Mouse (Mus musculus): Measurements from ENCODE around the gene Rcsd1. TPM values are rescaled to one million over a fixed set of nuclear protein-coding genes. Genes with fewer than 3 reads are reported as not detected.

Gene Rcsd1
- 100 to 1,000 TPM in 13 of 26 experiments, 10 to 100 TPM in 13; 33.2 to 495 (median 91.1) TPM for total RNA-seq (2018; cell fraction: chromatin; rRNA removed)
- 100 to 1,000 TPM in 2 of 26 experiments, 10 to 100 TPM in 24; 28.4 to 135 (median 32.6) TPM for total RNA-seq (2018; cell fraction: cytosol; rRNA removed)
- total RNA-seq (2018; cell fraction: nucleus; rRNA removed) = 100 to 1,000 TPM in 13 of 26 experiments, 10 to 100 TPM in 13; 41.9 to 410 (median 106) TPM
- 32.5 to 46.6 TPM (median 34.4 TPM) in 3 replicates for polyA plus RNA-seq (2018)

DNA sequence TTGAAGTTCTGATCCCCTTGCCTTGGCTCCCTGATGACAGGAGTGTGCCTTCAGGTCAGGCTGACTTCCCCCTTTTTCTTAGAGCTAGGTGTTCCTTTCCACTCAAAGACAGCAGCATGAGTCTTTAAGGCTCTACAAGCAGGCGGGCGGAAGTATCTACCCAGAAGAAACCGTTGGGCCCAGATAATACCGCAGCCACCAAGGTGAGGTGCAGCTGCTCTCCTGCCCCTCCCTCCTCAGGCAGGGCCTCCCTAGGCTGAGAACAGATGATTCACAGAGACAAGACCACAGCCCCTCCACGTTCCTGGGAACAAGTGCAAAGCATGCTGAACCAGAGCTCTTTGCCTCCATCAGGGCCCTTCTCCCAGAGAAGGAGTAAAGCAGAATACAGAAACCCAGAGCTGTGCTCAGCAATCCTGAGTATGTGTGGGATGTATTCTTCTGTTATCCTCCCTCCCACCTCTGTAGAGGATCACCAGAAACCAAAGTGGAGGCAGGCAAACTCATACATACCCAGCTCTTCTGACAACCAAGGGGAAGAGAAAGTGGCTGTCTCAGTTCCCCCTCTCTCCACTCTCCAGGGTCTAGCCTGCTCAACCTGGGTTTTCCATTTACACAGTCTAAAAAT, at the start of gene Rcsd1:
Gene Rcsd1 (minus strand): TSS at position 129 of the 628 bp plus-strand sequence.
- WGBS (ENCODE audit: missing documents) = 46% methylated on average over 5 of the region's 5 CpGs
- no peak within 1 kb of the TSS for H3K27ac ChIP-seq
- 0 out of 2 replicates have a peak within 1 kb of the TSS, but pooled peaks have one; percentile 71 for H3K4me3 ChIP-seq (ENCODE audit: inconsistent target)
- no peaks in the 10 kb centered on the region for H3K36me3 ChIP-seq (ENCODE audit: inconsistent target)
- peaks cover 34% of the 10 kb centered on the region for H3K79me2 ChIP-seq (ENCODE audit: inconsistent target)

DNA sequence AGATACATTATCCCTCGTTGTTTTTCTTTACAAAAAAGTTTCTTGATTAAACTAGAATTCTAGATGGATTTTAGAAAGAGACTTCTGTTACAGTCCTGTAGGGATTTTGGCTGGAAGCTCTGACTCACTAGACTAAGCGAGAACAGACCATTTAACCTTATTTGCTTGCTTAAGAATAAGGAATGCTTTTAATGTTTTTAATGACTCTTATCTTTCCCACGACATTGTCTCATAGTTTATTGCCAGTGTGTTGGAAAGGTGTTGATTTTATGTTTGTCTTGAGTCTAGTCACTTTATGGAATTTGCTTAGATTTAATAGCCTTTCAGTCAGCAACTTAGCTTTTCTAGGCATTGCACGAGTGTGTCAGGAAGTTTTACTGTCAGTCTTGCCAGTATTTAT, 45.6 kb upstream of the Rcsd1 start:
- 85% methylated on average over 3 of the region's 4 CpGs for WGBS (ENCODE audit: missing documents)

DNA sequence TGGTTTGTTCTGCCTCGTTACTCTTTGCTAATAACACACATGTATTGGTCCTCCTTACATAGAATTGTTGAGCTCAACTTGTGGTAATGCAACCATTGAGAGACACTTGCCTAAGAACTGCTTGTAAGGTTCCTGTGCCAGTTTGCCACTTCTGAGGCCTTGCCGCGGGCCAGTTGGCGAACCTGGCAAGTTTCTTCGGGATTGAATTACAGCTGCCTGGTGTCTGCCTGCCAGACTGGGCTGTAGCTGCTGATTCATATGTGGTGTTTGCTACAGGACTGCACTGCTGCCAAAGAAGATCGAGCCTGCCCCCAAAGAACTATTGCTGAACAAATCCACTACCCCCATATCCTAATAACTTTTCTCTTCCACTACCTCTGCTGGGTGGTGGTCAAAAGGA, 44.6 kb upstream of the Rcsd1 start:
- Histone ChIP-seq H3K4me3 (ENCODE audit: inconsistent target) (no peak overlapping the region), H3K27ac (no peak overlapping the region), H3K36me3 (ENCODE audit: inconsistent target) (no peaks in the 10 kb centered on the region), H3K79me2 (ENCODE audit: inconsistent target) (no peaks in the 10 kb centered on the region)
- 97% methylated on average over 6 of the region's 6 CpGs for WGBS (ENCODE audit: missing documents)

More for the DNA sequence above, 45.6 kb upstream of the Rcsd1 start:
- Histone ChIP-seq H3K79me2 (ENCODE audit: inconsistent target) (no peaks in the 10 kb centered on the region), H3K36me3 (ENCODE audit: inconsistent target) (no peaks in the 10 kb centered on the region), H3K4me3 (ENCODE audit: inconsistent target) (no peak overlapping the region), H3K27ac (no peak overlapping the region)

DNA sequence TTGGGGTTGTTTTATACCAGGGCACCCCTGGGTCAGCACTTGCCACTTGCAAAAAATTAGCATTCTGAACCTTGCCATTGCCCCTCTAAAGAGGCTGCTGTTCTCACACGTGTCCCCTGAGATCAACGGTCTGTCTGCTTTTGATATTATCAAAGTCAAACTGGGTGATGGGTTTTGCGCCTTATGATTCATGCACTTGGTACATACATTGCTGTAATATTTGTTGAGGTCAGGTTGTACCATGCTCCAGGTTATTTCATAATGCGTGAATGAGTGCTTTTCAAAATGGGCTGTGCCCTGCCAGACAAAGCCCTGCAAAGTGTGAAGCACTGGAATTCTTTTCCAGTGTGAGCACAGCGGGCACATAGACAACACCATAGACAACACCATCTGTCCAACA, 42.3 kb upstream of the Rcsd1 start:
- Histone ChIP-seq H3K79me2 (ENCODE audit: inconsistent target) (no peaks in the 10 kb centered on the region), H3K27ac (no peak overlapping the region), H3K36me3 (ENCODE audit: inconsistent target) (no peaks in the 10 kb centered on the region), H3K4me3 (ENCODE audit: inconsistent target) (no peak overlapping the region)
- WGBS (ENCODE audit: missing documents) = 96% methylated on average over 5 of the region's 5 CpGs

GRCm38 (mm10) chr1:165751142-165751541, 41.6 kb upstream of the Rcsd1 start:
- no peak overlapping the region for H3K27ac ChIP-seq
- H3K79me2 ChIP-seq (ENCODE audit: inconsistent target) = no peaks in the 10 kb centered on the region
- no peak overlapping the region for H3K4me3 ChIP-seq (ENCODE audit: inconsistent target)
- H3K36me3 ChIP-seq (ENCODE audit: inconsistent target) = no peaks in the 10 kb centered on the region

GRCm38 (mm10) chr1:165748053-165748452, 38.5 kb upstream of the Rcsd1 start:
- no peak overlapping the region for H3K27ac ChIP-seq
- H3K36me3 ChIP-seq (ENCODE audit: inconsistent target) = no peaks in the 10 kb centered on the region
- 65% methylated on average over 11 of the region's 11 CpGs for WGBS (ENCODE audit: missing documents)
- H3K4me3 ChIP-seq (ENCODE audit: inconsistent target) = no peak overlapping the region
- no peaks in the 10 kb centered on the region for H3K79me2 ChIP-seq (ENCODE audit: inconsistent target)

DNA sequence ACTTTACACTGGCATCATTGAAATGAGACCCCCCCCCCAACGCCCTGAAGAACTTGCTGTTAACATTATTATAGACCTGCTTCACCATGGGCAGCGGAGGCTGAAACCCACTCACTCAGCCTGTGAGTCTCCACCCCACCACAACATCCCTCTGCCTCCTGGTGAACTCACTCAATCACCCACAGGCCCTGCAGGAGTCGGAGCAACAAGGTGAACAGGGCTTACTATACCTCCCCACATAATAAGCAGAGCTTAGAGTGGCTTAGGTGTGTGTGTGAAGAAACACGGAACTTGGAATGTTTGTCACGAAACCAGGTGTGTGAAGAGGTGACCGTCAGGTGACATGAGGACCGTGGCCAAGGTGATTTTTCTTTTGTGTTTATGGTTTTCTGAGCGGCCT, 32.4 kb upstream of the Rcsd1 start:
- WGBS (ENCODE audit: missing documents) = 99% methylated on average over 8 of the region's 8 CpGs
- Histone ChIP-seq H3K79me2 (ENCODE audit: inconsistent target) (no peaks in the 10 kb centered on the region), H3K36me3 (ENCODE audit: inconsistent target) (no peaks in the 10 kb centered on the region), H3K27ac (no peak overlapping the region), H3K4me3 (ENCODE audit: inconsistent target) (no peak overlapping the region)

DNA sequence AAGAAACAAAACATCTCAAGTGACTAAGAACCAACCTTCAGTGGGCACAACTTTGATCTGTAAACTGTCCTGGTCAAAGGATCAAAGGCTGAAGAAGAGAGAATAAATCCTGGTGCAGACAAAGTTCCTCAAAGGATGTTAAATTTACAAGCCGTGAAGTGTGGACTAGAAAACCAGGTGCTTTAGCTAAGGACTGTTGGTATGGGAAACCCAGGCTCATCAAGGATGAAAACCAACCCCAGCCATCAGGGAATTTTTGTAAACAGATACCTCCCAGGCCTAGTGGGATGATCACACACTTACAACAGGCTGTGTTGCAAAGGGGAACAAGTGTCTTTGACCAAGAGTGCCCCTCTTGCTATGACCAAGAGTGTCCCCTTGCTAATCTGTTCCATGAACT, 29.4 kb upstream of the Rcsd1 start:
- WGBS (ENCODE audit: missing documents) = 100% methylated on average over 1 of the region's 1 CpGs
- no peak overlapping the region for H3K27ac ChIP-seq
- no peaks in the 10 kb centered on the region for H3K79me2 ChIP-seq (ENCODE audit: inconsistent target)
- H3K4me3 ChIP-seq (ENCODE audit: inconsistent target) = no peak overlapping the region
- H3K36me3 ChIP-seq (ENCODE audit: inconsistent target) = no peaks in the 10 kb centered on the region

DNA sequence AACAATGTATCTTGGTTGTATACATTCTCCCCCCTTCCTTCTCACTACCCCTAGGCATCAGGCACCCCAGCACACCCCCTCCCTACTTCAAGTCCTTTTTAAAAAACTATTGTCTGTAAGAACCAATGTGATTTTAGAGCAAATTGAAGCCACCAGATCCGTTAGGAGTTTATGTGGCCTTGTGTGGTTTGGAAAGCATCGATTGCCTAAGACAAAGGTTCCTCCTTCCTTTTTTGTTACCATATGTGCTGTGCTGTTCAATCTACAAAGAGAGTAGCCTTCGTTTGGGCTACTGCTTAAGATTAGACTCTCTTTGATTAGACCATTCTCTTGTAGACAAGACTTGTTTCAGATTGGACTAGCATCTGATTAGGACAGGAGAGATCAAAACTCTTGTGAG, 28.3 kb upstream of the Rcsd1 start:
- 0% methylated on average over 3 of the region's 3 CpGs for WGBS (ENCODE audit: missing documents)
- Histone ChIP-seq H3K27ac (peak overlapping the region; percentile 65), H3K36me3 (ENCODE audit: inconsistent target) (no peaks in the 10 kb centered on the region)

DNA sequence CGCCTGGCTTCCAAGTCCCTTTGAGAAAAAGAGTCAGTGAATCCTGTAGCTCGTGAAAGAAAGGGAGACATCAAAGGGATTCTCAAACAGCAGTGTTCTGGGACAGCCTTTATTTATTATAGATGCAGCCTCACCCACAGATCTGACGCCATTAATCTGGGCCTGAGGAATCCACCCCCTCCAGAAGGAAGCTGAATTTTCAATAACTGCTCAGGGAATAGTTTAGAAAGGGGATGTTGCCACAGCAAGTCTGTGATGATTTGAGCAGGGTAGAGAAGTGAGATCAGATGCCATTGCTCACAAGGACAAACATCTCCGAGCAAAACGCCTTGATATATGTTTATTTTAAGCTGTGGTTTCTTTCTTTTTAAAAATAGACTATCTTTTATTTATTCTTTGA, 27.9 kb upstream of the Rcsd1 start:
- WGBS (ENCODE audit: missing documents) = 35% methylated on average over 5 of the region's 5 CpGs
- Histone ChIP-seq H3K27ac (peak overlapping the region; percentile 65), H3K36me3 (ENCODE audit: inconsistent target) (no peaks in the 10 kb centered on the region), H3K79me2 (ENCODE audit: inconsistent target) (no peaks in the 10 kb centered on the region), H3K4me3 (ENCODE audit: inconsistent target) (no peak overlapping the region)

More for the DNA sequence above, 28.3 kb upstream of the Rcsd1 start:
- Histone ChIP-seq H3K4me3 (ENCODE audit: inconsistent target) (no peak overlapping the region), H3K79me2 (ENCODE audit: inconsistent target) (no peaks in the 10 kb centered on the region)

GRCm38 (mm10) chr1:165735826-165736818, 26.6 kb upstream of the Rcsd1 start:
- H3K27ac ChIP-seq = no peak overlapping the region
- H3K4me3 ChIP-seq (ENCODE audit: inconsistent target) = no peak overlapping the region
- no peaks in the 10 kb centered on the region for H3K36me3 ChIP-seq (ENCODE audit: inconsistent target)
- WGBS (ENCODE audit: missing documents) = 25% methylated on average over 19 of the region's 20 CpGs
- no peaks in the 10 kb centered on the region for H3K79me2 ChIP-seq (ENCODE audit: inconsistent target)

DNA sequence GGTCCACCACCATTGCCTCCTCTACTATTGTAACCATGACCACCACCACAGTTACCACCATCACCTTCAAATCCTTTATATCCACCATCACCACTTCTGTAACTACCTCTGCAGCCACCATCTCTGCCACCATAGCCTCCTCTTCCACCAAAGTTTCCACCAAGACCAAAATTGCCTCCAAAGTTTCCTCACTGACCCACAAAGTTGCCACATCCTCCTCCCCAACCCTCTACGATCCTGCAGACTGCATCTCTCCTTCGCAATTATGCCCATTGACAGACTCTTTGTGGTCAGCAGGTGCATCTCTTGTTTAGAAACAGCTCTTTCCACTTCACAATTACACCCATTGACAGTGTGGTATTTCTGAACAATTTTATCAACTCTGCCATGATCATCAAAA, 25.3 kb upstream of the Rcsd1 start:
- H3K36me3 ChIP-seq (ENCODE audit: inconsistent target) = no peaks in the 10 kb centered on the region
- no peak overlapping the region for H3K4me3 ChIP-seq (ENCODE audit: inconsistent target)
- 34% methylated on average over 2 of the region's 2 CpGs for WGBS (ENCODE audit: missing documents)
- no peaks in the 10 kb centered on the region for H3K79me2 ChIP-seq (ENCODE audit: inconsistent target)
- no peak overlapping the region for H3K27ac ChIP-seq

- H3K27ac ChIP-seq = no peak overlapping the region
- no peaks in the 10 kb centered on the region for H3K36me3 ChIP-seq (ENCODE audit: inconsistent target)
- WGBS (ENCODE audit: missing documents) = 83% methylated on average over 6 of the region's 6 CpGs
These were observed 22.0 kb upstream of the Rcsd1 start for GRCm38 (mm10) chr1:165731553-165731952.

DNA sequence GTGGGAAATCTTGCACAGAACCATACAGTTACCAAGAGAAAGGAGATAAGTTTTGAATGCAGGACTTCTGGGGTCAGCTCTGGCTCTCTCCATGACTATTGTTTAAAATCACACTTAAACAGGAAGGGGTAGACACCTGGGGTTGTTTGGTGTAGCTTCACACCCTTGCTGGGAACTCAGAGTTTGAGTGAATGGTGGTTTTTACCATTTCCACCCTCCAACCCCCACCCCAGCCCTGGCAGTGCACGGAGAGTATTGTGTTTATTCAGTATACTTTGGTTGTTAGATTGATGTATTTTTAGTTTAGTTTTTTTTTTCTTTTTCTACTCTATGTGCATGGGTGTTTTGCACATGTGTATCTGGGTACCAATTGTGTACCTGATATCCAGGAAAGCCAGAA, 20.6 kb upstream of the Rcsd1 start:
- Histone ChIP-seq H3K79me2 (ENCODE audit: inconsistent target) (no peaks in the 10 kb centered on the region), H3K36me3 (ENCODE audit: inconsistent target) (no peaks in the 10 kb centered on the region), H3K4me3 (ENCODE audit: inconsistent target) (no peak overlapping the region), H3K27ac (no peak overlapping the region)
- 0% methylated on average over 1 of the region's 1 CpGs for WGBS (ENCODE audit: missing documents)

More at GRCm38 (mm10) chr1:165731553-165731952, 22.0 kb upstream of the Rcsd1 start:
- no peak overlapping the region for H3K4me3 ChIP-seq (ENCODE audit: inconsistent target)
- H3K79me2 ChIP-seq (ENCODE audit: inconsistent target) = no peaks in the 10 kb centered on the region

Data from macrophage (primary cell).